Mouse (Mus musculus): ENCODE measurements around the gene Bhmt.

Bhmt gene

GRCm38 (mm10) chr13:93637282-93638245 is at the start of gene Bhmt:
Bhmt (minus strand) TSS chr13:93637961.
- in situ Hi-C loops (cut with MboI; ENCODE audit: low pct_unique_long_range_greater_than_20kb in 1 of 2, low sequenced_read_pairs in 2 of 2, unreplicated experiment in 1 of 2): loop anchor here in 1 of 2 experiments (10.0 kb wide), 1 partner anchor 87 kb away; no protein-coding TSS in a partner anchor

GRCm38 (mm10) chr13:93687321-93687720 is 49.6 kb upstream of the Bhmt start:
- in situ Hi-C loops (cut with MboI; ENCODE audit: low pct_unique_long_range_greater_than_20kb in 1 of 2, low sequenced_read_pairs in 2 of 2, unreplicated experiment in 1 of 2): no loop called here

GRCm38 (mm10) chr13:93685226-93685625 is 47.5 kb upstream of the Bhmt start:
- in situ Hi-C loops (cut with MboI; ENCODE audit: low pct_unique_long_range_greater_than_20kb in 1 of 2, low sequenced_read_pairs in 2 of 2, unreplicated experiment in 1 of 2): no loop called here

- in situ Hi-C loops (cut with MboI; ENCODE audit: low pct_unique_long_range_greater_than_20kb in 1 of 2, low sequenced_read_pairs in 2 of 2, unreplicated experiment in 1 of 2): no loop called here
Measured at GRCm38 (mm10) chr13:93683336-93683735, 45.6 kb upstream of the Bhmt start.

- in situ Hi-C loops (cut with MboI; ENCODE audit: low pct_unique_long_range_greater_than_20kb in 1 of 2, low sequenced_read_pairs in 2 of 2, unreplicated experiment in 1 of 2): no loop called here
Measured at GRCm38 (mm10) chr13:93676864-93677263, 39.1 kb upstream of the Bhmt start.

- in situ Hi-C loops (cut with MboI; ENCODE audit: low pct_unique_long_range_greater_than_20kb in 1 of 2, low sequenced_read_pairs in 2 of 2, unreplicated experiment in 1 of 2): no loop called here
Measured at GRCm38 (mm10) chr13:93674131-93674561, 36.4 kb upstream of the Bhmt start, which contains the start of the genes Bhmt2 and Dmgdh. Bhmt2 (minus strand) TSS chr13:93674302. Dmgdh (plus strand) TSS chr13:93674433.

- in situ Hi-C loops (cut with MboI; ENCODE audit: low pct_unique_long_range_greater_than_20kb in 1 of 2, low sequenced_read_pairs in 2 of 2, unreplicated experiment in 1 of 2): no loop called here
Measured at GRCm38 (mm10) chr13:93673296-93673695, 35.5 kb upstream of the Bhmt start.

GRCm38 (mm10) chr13:93672371-93672770 is 34.6 kb upstream of the Bhmt start:
- in situ Hi-C loops (cut with MboI; ENCODE audit: low pct_unique_long_range_greater_than_20kb in 1 of 2, low sequenced_read_pairs in 2 of 2, unreplicated experiment in 1 of 2): no loop called here

- in situ Hi-C loops (cut with MboI; ENCODE audit: low pct_unique_long_range_greater_than_20kb in 1 of 2, low sequenced_read_pairs in 2 of 2, unreplicated experiment in 1 of 2): no loop called here
Measured at GRCm38 (mm10) chr13:93667586-93667985, 29.8 kb upstream of the Bhmt start.

- in situ Hi-C loops (cut with MboI; ENCODE audit: low pct_unique_long_range_greater_than_20kb in 1 of 2, low sequenced_read_pairs in 2 of 2, unreplicated experiment in 1 of 2): no loop called here
Measured at GRCm38 (mm10) chr13:93657941-93658340, 20.2 kb upstream of the Bhmt start.

GRCm38 (mm10) chr13:93653382-93653781 is 15.6 kb upstream of the Bhmt start:
- in situ Hi-C loops (cut with MboI; ENCODE audit: low pct_unique_long_range_greater_than_20kb in 1 of 2, low sequenced_read_pairs in 2 of 2, unreplicated experiment in 1 of 2): no loop called here

GRCm38 (mm10) chr13:93648387-93649130 is 10.8 kb upstream of the Bhmt start:
- in situ Hi-C loops (cut with MboI; ENCODE audit: low pct_unique_long_range_greater_than_20kb in 1 of 2, low sequenced_read_pairs in 2 of 2, unreplicated experiment in 1 of 2): no loop called here

- in situ Hi-C loops (cut with MboI; ENCODE audit: low pct_unique_long_range_greater_than_20kb in 1 of 2, low sequenced_read_pairs in 2 of 2, unreplicated experiment in 1 of 2): loop anchor here in 1 of 2 experiments (10.0 kb wide), 1 partner anchor 85 kb away; no protein-coding TSS in a partner anchor
Measured at GRCm38 (mm10) chr13:93639636-93640035, 1.9 kb upstream of the Bhmt start.

- in situ Hi-C loops (cut with MboI; ENCODE audit: low pct_unique_long_range_greater_than_20kb in 1 of 2, low sequenced_read_pairs in 2 of 2, unreplicated experiment in 1 of 2): loop anchor here in 1 of 2 experiments (10.0 kb wide), 1 partner anchor 88 kb away; no protein-coding TSS in a partner anchor
Measured at GRCm38 (mm10) chr13:93636561-93636960, 1.2 kb downstream of the Bhmt start.

GRCm38 (mm10) chr13:93632927-93633326 is 4.8 kb downstream of the Bhmt start:
- in situ Hi-C loops (cut with MboI; ENCODE audit: low pct_unique_long_range_greater_than_20kb in 1 of 2, low sequenced_read_pairs in 2 of 2, unreplicated experiment in 1 of 2): loop anchor here in 1 of 2 experiments (10.0 kb wide), 1 partner anchor 92 kb away; no protein-coding TSS in a partner anchor

GRCm38 (mm10) chr13:93630941-93631705 is 6.6 kb downstream of the Bhmt start:
- in situ Hi-C loops (cut with MboI; ENCODE audit: low pct_unique_long_range_greater_than_20kb in 1 of 2, low sequenced_read_pairs in 2 of 2, unreplicated experiment in 1 of 2): loop anchor here in 1 of 2 experiments (10.0 kb wide), 1 partner anchor 94 kb away; no protein-coding TSS in a partner anchor

- in situ Hi-C loops (cut with MboI; ENCODE audit: low pct_unique_long_range_greater_than_20kb in 1 of 2, low sequenced_read_pairs in 2 of 2, unreplicated experiment in 1 of 2): no loop called here
Measured at GRCm38 (mm10) chr13:93628861-93629260, 8.9 kb downstream of the Bhmt start.

- in situ Hi-C loops (cut with MboI; ENCODE audit: low pct_unique_long_range_greater_than_20kb in 1 of 2, low sequenced_read_pairs in 2 of 2, unreplicated experiment in 1 of 2): loop anchor here in 1 of 2 experiments (25.0 kb wide), 1 partner anchor 98 kb away; no protein-coding TSS in a partner anchor
Measured at GRCm38 (mm10) chr13:93614361-93614948, 23.3 kb downstream of the Bhmt start.
